Mouse (Mus musculus): Measurements from ENCODE around the gene Heatr5a.

The Heatr5a gene

GRCm38 (mm10) chr12:51972269-51973065 is 1.3 kb upstream of the Heatr5a start:
- DNase-seq (ENCODE audit: extremely low spot score, low spot score) = no peak

- DNase-seq (ENCODE audit: extremely low spot score, low spot score) = no peak
Measured at GRCm38 (mm10) chr12:51970352-51971069, 610 bp downstream of the Heatr5a start.

GRCm38 (mm10) chr12:51969876-51970275 is 1.2 kb downstream of the Heatr5a start:
- no peak for DNase-seq (ENCODE audit: extremely low spot score, low spot score)

GRCm38 (mm10) chr12:51969092-51969491 is 2.0 kb downstream of the Heatr5a start:
- DNase-seq (ENCODE audit: extremely low spot score, low spot score) = no peak

GRCm38 (mm10) chr12:51967915-51968595 is 3.1 kb downstream of the Heatr5a start:
- no peak for DNase-seq (ENCODE audit: extremely low spot score, low spot score)

- DNase-seq (ENCODE audit: extremely low spot score, low spot score) = no peak
Measured at GRCm38 (mm10) chr12:51957626-51958025, 13.5 kb downstream of the Heatr5a start.

- DNase-seq (ENCODE audit: extremely low spot score, low spot score) = no peak
Measured at GRCm38 (mm10) chr12:51952309-51952708, 18.8 kb downstream of the Heatr5a start.

GRCm38 (mm10) chr12:51947498-51947945 is 23.6 kb downstream of the Heatr5a start:
- DNase-seq (ENCODE audit: extremely low spot score, low spot score) = no peak

GRCm38 (mm10) chr12:51945331-51945730 is 25.8 kb downstream of the Heatr5a start:
- no peak for DNase-seq (ENCODE audit: extremely low spot score, low spot score)

- DNase-seq (ENCODE audit: extremely low spot score, low spot score) = no peak
Measured at GRCm38 (mm10) chr12:51939848-51940247, 31.3 kb downstream of the Heatr5a start.

GRCm38 (mm10) chr12:51937938-51938337 is 33.2 kb downstream of the Heatr5a start:
- no peak for DNase-seq (ENCODE audit: extremely low spot score, low spot score)

GRCm38 (mm10) chr12:51929630-51930029 is 41.5 kb downstream of the Heatr5a start:
- no peak for DNase-seq (ENCODE audit: extremely low spot score, low spot score)

- no peak for DNase-seq (ENCODE audit: extremely low spot score, low spot score)
Measured at GRCm38 (mm10) chr12:51917191-51917590, 53.9 kb downstream of the Heatr5a start.

GRCm38 (mm10) chr12:51914903-51915670 is 56.0 kb downstream of the Heatr5a start:
- no peak for DNase-seq (ENCODE audit: extremely low spot score, low spot score)

GRCm38 (mm10) chr12:51909202-51909601 is 61.9 kb downstream of the Heatr5a start:
- no peak for DNase-seq (ENCODE audit: extremely low spot score, low spot score)

- DNase-seq (ENCODE audit: extremely low spot score, low spot score) = no peak
Measured at GRCm38 (mm10) chr12:51907543-51907942, 63.6 kb downstream of the Heatr5a start.

GRCm38 (mm10) chr12:51900551-51900950 is 70.6 kb downstream of the Heatr5a start:
- no peak for DNase-seq (ENCODE audit: extremely low spot score, low spot score)

- DNase-seq (ENCODE audit: extremely low spot score, low spot score) = no peak
Measured at GRCm38 (mm10) chr12:51896901-51897300, 74.2 kb downstream of the Heatr5a start.

- DNase-seq (ENCODE audit: extremely low spot score, low spot score) = no peak
Measured at GRCm38 (mm10) chr12:51888609-51889008, 82.5 kb downstream of the Heatr5a start.

GRCm38 (mm10) chr12:51887301-51888290 is 83.5 kb downstream of the Heatr5a start:
- no peak for DNase-seq (ENCODE audit: extremely low spot score, low spot score)
